Mouse (Mus musculus): ENCODE measurements around the gene Gm45140. TPM values are rescaled to one million over a fixed set of nuclear protein-coding genes. Genes with fewer than 3 reads are reported as not detected.
"Not testable (repeated sequence)": the region's sequence is repeated elsewhere in the genome, so short reads cannot be mapped to it uniquely, and the experiment has no call there.

The Gm45140 gene
- polyA plus RNA-seq, 1 experiment, result 8.9 TPM

GRCm38 (mm10) chr6:87770626-87771025 lies 65.0 kb downstream of the Gm45140 start:
- TF ChIP-seq CTCF (IDR thresholded peaks at IDR 0.05; ENCODE audit: borderline replicate concordance, insufficient read depth, low read length), result no peak
- no peak for TF ChIP-seq POLR2A (IDR thresholded peaks at IDR 0.05; ENCODE audit: low read depth, low read length)
- no peak overlapping the region for H3K4me3 ChIP-seq (ENCODE audit: insufficient read depth, low read length)
- H3K27ac ChIP-seq (ENCODE audit: insufficient read depth, low read length), result no peak overlapping the region
- H3K4me1 ChIP-seq (ENCODE audit: control insufficient read depth, insufficient read depth, low read length), result no peaks in the 10 kb centered on the region

GRCm38 (mm10) chr6:87764296-87764695 lies 71.3 kb downstream of the Gm45140 start:
- not testable (repeated sequence) for H3K27ac ChIP-seq (ENCODE audit: insufficient read depth, low read length); H3K4me3 ChIP-seq (ENCODE audit: insufficient read depth, low read length); H3K4me1 ChIP-seq (ENCODE audit: control insufficient read depth, insufficient read depth, low read length)

DNA sequence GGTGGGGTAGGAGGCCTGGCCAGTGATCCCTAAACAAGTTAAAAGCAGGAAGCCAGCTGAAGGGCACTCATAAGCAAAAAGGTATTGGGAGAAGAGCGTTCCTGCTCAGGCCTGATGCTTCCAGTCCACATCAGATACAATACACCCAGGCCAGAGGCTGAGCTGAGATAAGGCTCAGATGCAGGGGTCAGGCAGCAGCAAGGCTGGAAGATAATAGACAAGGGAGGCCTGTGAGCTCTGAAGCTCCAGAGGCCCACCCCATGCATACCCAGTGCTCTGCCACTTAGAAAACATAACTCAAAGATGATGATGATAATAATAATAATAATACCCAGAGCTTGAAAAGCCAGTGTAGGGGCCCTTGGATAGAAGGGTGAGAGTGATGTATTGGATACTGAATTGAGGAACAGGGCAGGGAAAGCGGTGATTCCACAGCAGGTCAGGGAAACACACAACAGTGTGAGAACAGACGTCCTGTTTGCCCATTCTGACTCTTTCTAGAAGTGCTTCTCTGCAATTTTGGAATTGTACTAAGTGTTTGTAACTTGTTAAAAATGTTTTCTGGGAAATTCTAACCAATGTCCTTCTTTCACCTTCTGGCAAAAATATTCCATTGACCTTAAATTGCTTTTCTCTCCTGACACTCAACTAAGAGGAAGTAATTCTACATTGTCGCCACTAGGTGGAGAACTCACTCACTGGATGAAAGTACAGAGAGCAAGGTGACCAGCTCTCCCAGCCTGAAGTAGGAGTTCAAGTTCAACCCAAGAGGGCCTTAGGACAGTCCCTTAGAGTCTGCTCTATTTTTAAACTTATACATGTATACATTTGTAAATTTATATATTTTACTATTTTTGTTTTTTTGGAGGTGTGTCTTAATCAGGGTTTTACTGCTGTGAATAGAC lies 72.0 kb downstream of the Gm45140 start:
- H3K27ac ChIP-seq (ENCODE audit: insufficient read depth, low read length), result no peak overlapping the region
- no peak for TF ChIP-seq CTCF (IDR thresholded peaks at IDR 0.05; ENCODE audit: borderline replicate concordance, insufficient read depth, low read length)
- no peak for TF ChIP-seq POLR2A (IDR thresholded peaks at IDR 0.05; ENCODE audit: low read depth, low read length)
- no peaks in the 10 kb centered on the region for H3K4me1 ChIP-seq (ENCODE audit: control insufficient read depth, insufficient read depth, low read length)
- H3K4me3 ChIP-seq (ENCODE audit: insufficient read depth, low read length), result no peak overlapping the region

DNA sequence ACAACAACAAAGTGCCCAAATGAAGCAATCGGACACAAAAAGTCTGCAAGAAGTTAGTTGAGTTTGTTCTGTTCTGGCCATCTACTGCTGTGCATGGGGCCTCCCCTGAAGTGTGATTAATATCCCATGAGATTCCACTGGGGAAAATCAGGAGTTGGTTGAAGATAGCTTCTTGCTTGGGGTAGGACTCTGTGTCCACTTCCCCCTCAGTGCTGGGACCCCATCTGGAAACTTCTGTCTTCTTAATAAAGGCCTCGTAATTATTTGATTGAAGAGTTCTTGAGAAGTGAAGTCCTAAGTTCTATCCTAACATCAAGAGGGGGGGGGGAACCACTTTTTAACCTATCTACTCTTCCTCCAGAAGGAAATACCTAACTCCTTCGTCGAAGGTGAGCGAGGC lies 73.4 kb downstream of the Gm45140 start:
- Histone ChIP-seq H3K4me1 (ENCODE audit: control insufficient read depth, insufficient read depth, low read length) (no peaks in the 10 kb centered on the region), H3K27ac (ENCODE audit: insufficient read depth, low read length) (no peak overlapping the region), H3K4me3 (ENCODE audit: insufficient read depth, low read length) (no peak overlapping the region)
- TF ChIP-seq POLR2A (IDR thresholded peaks at IDR 0.05; ENCODE audit: low read depth, low read length) (no peak), CTCF (IDR thresholded peaks at IDR 0.05; ENCODE audit: borderline replicate concordance, insufficient read depth, low read length) (no peak)

- H3K4me3 ChIP-seq (ENCODE audit: insufficient read depth, low read length), result no peak overlapping the region
- TF ChIP-seq POLR2A (IDR thresholded peaks at IDR 0.05; ENCODE audit: low read depth, low read length) (no peak), CTCF (IDR thresholded peaks at IDR 0.05; ENCODE audit: borderline replicate concordance, insufficient read depth, low read length) (no peak)
- no peak overlapping the region for H3K27ac ChIP-seq (ENCODE audit: insufficient read depth, low read length)
- H3K4me1 ChIP-seq (ENCODE audit: control insufficient read depth, insufficient read depth, low read length), result no peaks in the 10 kb centered on the region
These were observed 75.7 kb downstream of the Gm45140 start for GRCm38 (mm10) chr6:87759850-87760249.

- H3K27ac ChIP-seq (ENCODE audit: insufficient read depth, low read length), result no peak overlapping the region
- no peak overlapping the region for H3K4me3 ChIP-seq (ENCODE audit: insufficient read depth, low read length)
- no peaks in the 10 kb centered on the region for H3K4me1 ChIP-seq (ENCODE audit: control insufficient read depth, insufficient read depth, low read length)
- TF ChIP-seq CTCF (IDR thresholded peaks at IDR 0.05; ENCODE audit: borderline replicate concordance, insufficient read depth, low read length), result no peak
- TF ChIP-seq POLR2A (IDR thresholded peaks at IDR 0.05; ENCODE audit: low read depth, low read length), result no peak
These were observed 76.2 kb downstream of the Gm45140 start for GRCm38 (mm10) chr6:87759404-87759803.

DNA sequence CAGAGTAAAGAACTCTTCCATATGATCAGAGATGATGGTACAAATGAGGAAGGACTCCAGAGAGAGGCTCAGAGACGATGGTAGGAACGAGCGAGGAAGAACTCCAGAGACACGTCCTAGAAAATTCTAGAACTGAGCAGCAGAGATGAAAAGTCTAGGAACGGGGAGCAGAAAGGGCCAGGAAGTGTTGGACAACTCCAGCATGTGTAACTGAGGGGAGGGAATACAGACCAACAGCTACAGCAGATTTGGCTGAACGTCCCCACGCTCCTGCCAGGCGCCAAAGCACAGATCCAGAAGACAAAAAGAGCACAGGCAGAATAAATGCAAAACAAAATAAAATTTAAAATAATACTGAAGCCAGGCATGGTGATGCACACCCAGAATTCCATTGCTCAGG lies 78.7 kb downstream of the Gm45140 start:
- Histone ChIP-seq H3K4me1 (ENCODE audit: control insufficient read depth, insufficient read depth, low read length) (no peaks in the 10 kb centered on the region), H3K27ac (ENCODE audit: insufficient read depth, low read length) (no peak overlapping the region), H3K4me3 (ENCODE audit: insufficient read depth, low read length) (no peak overlapping the region)
- TF ChIP-seq CTCF (IDR thresholded peaks at IDR 0.05; ENCODE audit: borderline replicate concordance, insufficient read depth, low read length) (no peak), POLR2A (IDR thresholded peaks at IDR 0.05; ENCODE audit: low read depth, low read length) (no peak)

DNA sequence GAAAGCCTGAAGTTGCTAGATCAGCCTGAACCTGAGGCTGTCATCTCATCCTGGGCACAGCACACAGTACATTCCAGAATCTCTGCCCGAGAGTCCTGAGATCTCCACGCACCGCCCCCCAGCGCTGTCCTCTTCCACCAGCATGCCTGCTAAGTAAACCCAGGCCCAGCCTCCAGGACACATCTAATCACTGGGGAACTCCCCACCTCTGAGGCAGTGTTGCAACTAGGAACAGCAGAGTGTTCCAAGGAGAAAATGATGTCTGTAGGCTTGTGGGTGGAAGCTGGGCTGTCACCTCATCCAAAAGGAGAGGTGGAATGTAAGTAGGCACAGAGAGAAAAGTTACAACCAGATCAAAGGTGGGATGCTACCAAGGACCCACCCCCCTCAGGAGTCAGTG lies 80.4 kb downstream of the Gm45140 start:
- TF ChIP-seq POLR2A (IDR thresholded peaks at IDR 0.05; ENCODE audit: low read depth, low read length), result no peak
- TF ChIP-seq CTCF (IDR thresholded peaks at IDR 0.05; ENCODE audit: borderline replicate concordance, insufficient read depth, low read length), result no peak
- H3K4me1 ChIP-seq (ENCODE audit: control insufficient read depth, insufficient read depth, low read length), result no peaks in the 10 kb centered on the region
- no peak overlapping the region for H3K27ac ChIP-seq (ENCODE audit: insufficient read depth, low read length)
- no peak overlapping the region for H3K4me3 ChIP-seq (ENCODE audit: insufficient read depth, low read length)

DNA sequence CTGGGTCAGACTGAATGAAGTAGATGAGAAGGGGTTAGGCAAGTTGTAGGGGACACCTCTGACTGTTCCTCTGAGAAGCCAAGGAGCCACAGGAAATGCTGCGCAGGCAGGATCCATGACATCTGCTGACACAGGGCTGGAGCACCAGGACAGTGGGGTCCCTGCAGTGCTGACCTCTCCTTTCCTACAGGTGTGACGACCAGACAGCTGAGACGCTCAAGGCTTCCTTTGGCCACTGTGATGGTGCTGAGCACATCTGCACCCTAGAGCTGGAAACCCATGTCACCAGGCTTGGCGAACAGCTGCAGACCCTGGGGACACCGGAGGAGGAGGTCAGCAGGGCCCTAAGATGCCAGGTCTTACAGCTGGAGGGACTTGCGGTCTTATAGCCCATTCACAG lies 84.0 kb downstream of the Gm45140 start:
- no peak overlapping the region for H3K27ac ChIP-seq (ENCODE audit: insufficient read depth, low read length)
- H3K4me3 ChIP-seq (ENCODE audit: insufficient read depth, low read length), result no peak overlapping the region
- H3K4me1 ChIP-seq (ENCODE audit: control insufficient read depth, insufficient read depth, low read length), result peaks cover 6% of the 10 kb centered on the region

GRCm38 (mm10) chr6:87750184-87750910 lies 85.2 kb downstream of the Gm45140 start:
- Histone ChIP-seq H3K27ac (ENCODE audit: insufficient read depth, low read length) (no peak overlapping the region), H3K4me3 (ENCODE audit: insufficient read depth, low read length) (no peak overlapping the region), H3K4me1 (ENCODE audit: control insufficient read depth, insufficient read depth, low read length) (peaks cover 9% of the 10 kb centered on the region)
- TF ChIP-seq POLR2A (IDR thresholded peaks at IDR 0.05; ENCODE audit: low read depth, low read length), result no peak
- no peak for TF ChIP-seq CTCF (IDR thresholded peaks at IDR 0.05; ENCODE audit: borderline replicate concordance, insufficient read depth, low read length)

More for the DNA sequence above, 84.0 kb downstream of the Gm45140 start:
- TF ChIP-seq POLR2A (IDR thresholded peaks at IDR 0.05; ENCODE audit: low read depth, low read length) (no peak), CTCF (IDR thresholded peaks at IDR 0.05; ENCODE audit: borderline replicate concordance, insufficient read depth, low read length) (no peak)

All from embryonic fibroblast, embryonic 13.5 days (primary cell).